Mouse (Mus musculus) CH12.LX (cell line): Measurements from ENCODE around the gene Rsc1a1. TPM values are rescaled to one million over a fixed set of nuclear protein-coding genes. Genes with fewer than 3 reads are reported as not detected.

Experiments used
- DNase-seq: peaks from one replicate; pipeline ENCODE4 v3.0.0-alpha.2; 2013; ENCODE audit errors: extremely low read depth
- H3K27ac ChIP-seq: 2 replicates; pipeline ENCODE4 v1.5.1; 2012; ENCODE audit warnings: low read depth, mild to moderate bottlenecking, control low read depth, moderate library complexity; ENCODE audit not compliant: insufficient read depth
- H3K27me3 ChIP-seq: replicated peaks from 2 replicates; pipeline ENCODE3; 2012; ENCODE audit warnings: inconsistent platforms
- H3K36me3 ChIP-seq, 2 experiments: replicated peaks in 1 of 2; 2 replicates each; pipeline versions ENCODE3 to v1.6.1; 2012; ENCODE audit warnings: inconsistent platforms in 1 of 2, low read length in 1 of 2, mild to moderate bottlenecking in 1 of 2, mixed read lengths in 1 of 2, moderate library complexity in 1 of 2; ENCODE audit not compliant: control insufficient read depth in 1 of 2, insufficient read depth in 1 of 2
- H3K4me1 ChIP-seq, 2 experiments: 2 replicates each; pipeline ENCODE4 v1.6.1; 2012; ENCODE audit warnings: inconsistent platforms in 1 of 2, moderate library complexity in 1 of 2; ENCODE audit not compliant: insufficient read depth in 2 of 2, control insufficient read depth in 1 of 2
- H3K4me2 ChIP-seq: 2 replicates; pipeline ENCODE4 v1.6.1; 2012; ENCODE audit warnings: low read depth, mild to moderate bottlenecking, control low read depth; ENCODE audit not compliant: poor library complexity, insufficient read depth, severe bottlenecking
- H3K4me3 ChIP-seq, 3 experiments: fragments of 150-350 bp in 1 of 3; sonication (generic) in 1 of 3; replicated peaks in 1 of 3; 2 replicates each; pipeline versions ENCODE3 to v1.5.1; 2011 to 2012; ENCODE audit warnings: low read depth in 2 of 3, low read length in 2 of 3, mild to moderate bottlenecking in 2 of 3, moderate library complexity in 2 of 3, control low read depth in 1 of 3, improper control_type of control experiment in 1 of 3, inconsistent platforms in 1 of 3, mixed read lengths in 1 of 3; ENCODE audit not compliant: poor library complexity in 1 of 3
- H3K79me2 ChIP-seq: replicated peaks from 2 replicates; pipeline ENCODE4 v1.6.1; 2012; ENCODE audit warnings: mild to moderate bottlenecking, moderate library complexity; ENCODE audit not compliant: control insufficient read depth, poor library complexity, insufficient read depth, severe bottlenecking; ENCODE audit errors: extremely low read depth
- H3K9ac ChIP-seq: 2 replicates; pipeline ENCODE4 v1.6.1; 2012; ENCODE audit warnings: low read depth, mild to moderate bottlenecking, control low read depth, moderate library complexity; ENCODE audit not compliant: insufficient read depth
- H3K9me3 ChIP-seq: replicated peaks from 2 replicates; pipeline ENCODE3; 2012; ENCODE audit warnings: low read length, inconsistent platforms, mixed read lengths
- BHLHE40 ChIP-seq: IDR thresholded peaks from 2 replicates; pipeline ENCODE4 v1.6.1; 2011; ENCODE audit warnings: mild to moderate bottlenecking, low read depth, low read length, improper control_type of control experiment
- CHD2 ChIP-seq: IDR thresholded peaks from 2 replicates; pipeline ENCODE4 v1.6.1; 2011; ENCODE audit warnings: low read length, improper control_type of control experiment
- CTCF ChIP-seq, 2 experiments: IDR thresholded peaks in 1 of 2; conservative IDR thresholded peaks in 1 of 2; 2 replicates each; pipeline ENCODE4 v1.5.1; 2011 to 2012; ENCODE audit warnings: low read depth in 2 of 2, low read length in 2 of 2, improper control_type of control experiment in 1 of 2, inconsistent platforms in 1 of 2, mild to moderate bottlenecking in 1 of 2, moderate library complexity in 1 of 2
- E2F4 ChIP-seq: IDR thresholded peaks from 2 replicates; pipeline ENCODE4 v1.6.1; 2011; ENCODE audit warnings: low read depth, low read length, improper control_type of control experiment; ENCODE audit not compliant: insufficient replicate concordance
- ELF1 ChIP-seq: IDR thresholded peaks from 2 replicates; pipeline ENCODE4 v1.6.1; 2014; ENCODE audit warnings: low read depth, mild to moderate bottlenecking, inconsistent platforms, low read length, improper control_type of control experiment
- EP300 ChIP-seq: IDR thresholded peaks from 2 replicates; pipeline ENCODE4 v1.6.1; 2011; ENCODE audit warnings: low read length, improper control_type of control experiment
- ETS1 ChIP-seq: conservative IDR thresholded peaks from 2 replicates; pipeline ENCODE4 v1.6.1; 2012; ENCODE audit warnings: low read depth, mild to moderate bottlenecking, inconsistent platforms, low read length, improper control_type of control experiment, moderate library complexity
- HCFC1 ChIP-seq: IDR thresholded peaks from 2 replicates; pipeline ENCODE4 v1.6.1; 2012; ENCODE audit warnings: low read depth, mild to moderate bottlenecking, inconsistent platforms, low read length, improper control_type of control experiment
- JUN ChIP-seq: IDR thresholded peaks from 2 replicates; pipeline ENCODE4 v1.6.1; 2011; ENCODE audit warnings: low read depth, mild to moderate bottlenecking, low read length, improper control_type of control experiment, moderate library complexity; ENCODE audit not compliant: insufficient read depth
- JUND ChIP-seq: conservative IDR thresholded peaks from 2 replicates; pipeline ENCODE4 v1.6.1; 2011; ENCODE audit warnings: low read depth, low read length, improper control_type of control experiment
- MAX ChIP-seq: IDR thresholded peaks from 2 replicates; pipeline ENCODE4 v1.6.1; 2011; ENCODE audit warnings: low read length, improper control_type of control experiment
- MAZ ChIP-seq: IDR thresholded peaks from 2 replicates; pipeline ENCODE4 v1.6.1; 2012; ENCODE audit warnings: low read depth, mild to moderate bottlenecking, inconsistent platforms, low read length, improper control_type of control experiment, moderate library complexity
- MXI1 ChIP-seq: IDR thresholded peaks from 2 replicates; pipeline ENCODE4 v1.6.1; 2011; ENCODE audit warnings: mild to moderate bottlenecking, low read depth, low read length, improper control_type of control experiment
- NRF1 ChIP-seq: IDR thresholded peaks from 2 replicates; pipeline ENCODE4 v1.6.1; 2014; ENCODE audit warnings: low read depth, mild to moderate bottlenecking, inconsistent platforms, low read length, improper control_type of control experiment, moderate library complexity
- PAX5 ChIP-seq: IDR thresholded peaks from 2 replicates; pipeline ENCODE4 v1.6.1; 2012; ENCODE audit warnings: low read length, inconsistent platforms, mixed read lengths
- POLR2A ChIP-seq: IDR thresholded peaks from 2 replicates; pipeline ENCODE4 v1.6.1; 2011; ENCODE audit warnings: low read depth, mild to moderate bottlenecking, improper control_type of control experiment, low read length
- RAD21 ChIP-seq: IDR thresholded peaks from 2 replicates; pipeline ENCODE4 v1.6.1; 2011; ENCODE audit warnings: low read depth, mild to moderate bottlenecking, low read length, improper control_type of control experiment, moderate library complexity
- RCOR1 ChIP-seq: conservative IDR thresholded peaks from 2 replicates; pipeline ENCODE4 v1.6.1; 2012; ENCODE audit warnings: low read depth, mild to moderate bottlenecking, inconsistent platforms, low read length, improper control_type of control experiment
- SIN3A ChIP-seq: IDR thresholded peaks from 2 replicates; pipeline ENCODE4 v1.6.1; 2012; ENCODE audit warnings: low read length, improper control_type of control experiment, inconsistent platforms
- TCF12 ChIP-seq: IDR thresholded peaks from 2 replicates; pipeline ENCODE4 v1.6.1; 2014; ENCODE audit warnings: low read depth, mild to moderate bottlenecking, inconsistent platforms, low read length, improper control_type of control experiment
- USF2 ChIP-seq: conservative IDR thresholded peaks from 2 replicates; pipeline ENCODE4 v1.6.1; 2011; ENCODE audit warnings: low read depth, low read length, improper control_type of control experiment
- ZMIZ1 ChIP-seq: IDR thresholded peaks from 2 replicates; pipeline ENCODE4 v1.6.1; 2012; ENCODE audit warnings: low read depth, mild to moderate bottlenecking, inconsistent platforms, low read length, improper control_type of control experiment
- dilution Hi-C: fragments of 300-500 bp; cut with MboI; formaldehyde crosslinking; loops from 2 replicates; pipeline ENCODE4 v1.14.3; 2020; ENCODE audit warnings: low sequenced_read_pairs; ENCODE audit not compliant: extremely low pct_unique_long_range_greater_than_20kb, extremely low pct_ligation_motif_present
- in situ Hi-C: fragments of 300-500 bp; cut with MboI; formaldehyde crosslinking; loops from 3 replicates; pipeline ENCODE4 v1.14.3; 2019; ENCODE audit warnings: low sequenced_read_pairs, low pct_ligation_motif_present, low pct_unique_long_range_greater_than_20kb, mixed read lengths
- polyA plus RNA-seq: library from polyadenylated mRNA; unstranded; fragments of >175 nt; gene quantifications from 2 replicates; pipeline ENCODE4 v1.2.1, GENCODE M21; 2012; ENCODE audit warnings: low read depth; ENCODE audit not compliant: insufficient read length
- total RNA-seq, 2 experiments: library from RNA; depleted of rRNA; stranded (reverse); fragments of 300-350 nt in 1 of 2; fragments of >200 nt in 1 of 2; gene quantifications; 2 replicates each; pipeline ENCODE4 v1.2.3; 2012 to 2014

The Rsc1a1 gene
- total and polyA plus RNA-seq, 3 experiments = 3.4 to 14.0 (median 7.0) TPM

GRCm38 (mm10) chr4:141730401-141730800 is 45.0 kb upstream of the Rsc1a1 start:
- dilution Hi-C loops (no loop called here), in situ Hi-C loops (no loop called here)
- Histone ChIP-seq H3K4me1 (peaks cover 0 to 8% of the 10 kb centered on the region in 2 experiments; a peak in 2 of 4 replicates), H3K79me2 (no peaks in the 10 kb centered on the region), H3K4me2 (no peak overlapping the region), H3K9ac (no peak overlapping the region), H3K27ac (no peak overlapping the region), H3K4me3 (no peak overlapping the region), H3K27me3 (peaks cover 9% of the 10 kb centered on the region), H3K36me3 (no peaks in the 10 kb centered on the region), H3K9me3 (no peaks in the 10 kb centered on the region)
- no peak for DNase-seq
- TF ChIP-seq HCFC1 = no peak
- no peak for TF ChIP-seq PAX5
- no peak for TF ChIP-seq RAD21
- no peak for TF ChIP-seq CHD2
- TF ChIP-seq E2F4 = no peak
- no peak for TF ChIP-seq ETS1
- TF ChIP-seq SIN3A = no peak
- TF ChIP-seq NRF1 = no peak
- no peak for TF ChIP-seq MXI1
- TF ChIP-seq BHLHE40 = no peak
- no peak for TF ChIP-seq ZMIZ1

DNA sequence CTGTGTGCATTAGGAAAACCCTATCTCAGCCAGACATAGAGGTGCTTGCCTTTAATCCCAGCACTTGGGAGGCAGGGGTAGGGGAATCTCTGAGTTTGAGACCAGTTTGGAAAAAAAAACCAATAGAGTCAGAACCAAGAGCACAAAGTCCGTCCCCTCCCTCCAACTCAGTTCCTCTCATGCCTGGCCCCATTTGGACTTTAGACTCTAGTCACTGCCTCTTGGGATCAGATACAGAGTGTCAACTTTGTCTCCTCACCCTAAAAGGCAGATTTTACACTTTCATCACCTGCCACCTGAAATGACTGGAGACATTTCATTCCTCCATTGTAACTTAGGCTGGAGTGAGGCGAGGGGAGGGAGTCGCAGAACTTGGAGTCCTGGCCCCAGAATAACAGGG is 43.9 kb upstream of the Rsc1a1 start:
- peaks cover 9% of the 10 kb centered on the region for H3K27me3 ChIP-seq
- H3K4me3 ChIP-seq = no peak overlapping the region
- no peak overlapping the region for H3K9ac ChIP-seq
- H3K4me2 ChIP-seq = no peak overlapping the region
- in situ Hi-C loops = no loop called here
- no peaks in the 10 kb centered on the region for H3K36me3 ChIP-seq
- DNase-seq = no peak
- no peak overlapping the region for H3K27ac ChIP-seq
- TF ChIP-seq BHLHE40 = no peak
- TF ChIP-seq PAX5 = no peak
- no peak for TF ChIP-seq JUN
- no peak for TF ChIP-seq HCFC1
- TF ChIP-seq CTCF (conservative IDR thresholded peaks at IDR 0.05 in 1 of 2, IDR thresholded peaks at IDR 0.05 in 1 of 2; ENCODE audit: low read depth in 2 of 2, low read length in 2 of 2) = no peak
- TF ChIP-seq JUND = no peak
- no peak for TF ChIP-seq USF2
- TF ChIP-seq ETS1 = no peak
- no peak for TF ChIP-seq POLR2A
- no peak for TF ChIP-seq MAZ
- TF ChIP-seq CHD2 = no peak
- no peak for TF ChIP-seq TCF12
- TF ChIP-seq RAD21 = no peak
- no peak for TF ChIP-seq RCOR1
- TF ChIP-seq EP300 = no peak
- no peak for TF ChIP-seq MAX
- TF ChIP-seq MXI1 = no peak
- TF ChIP-seq E2F4 = no peak
- TF ChIP-seq ELF1 = no peak
- TF ChIP-seq ZMIZ1 = no peak
- TF ChIP-seq, all 38 proteins: peak for 0
- Histone ChIP-seq H3K79me2 (no peaks in the 10 kb centered on the region), H3K9me3 (no peaks in the 10 kb centered on the region), H3K4me1 (peaks cover 0 to 8% of the 10 kb centered on the region in 2 experiments; a peak in 2 of 4 replicates)
- dilution Hi-C loops = no loop called here
